Mouse (Mus musculus): Measurements from ENCODE around the gene Pigc.

- TF ChIP-seq CTCF (IDR thresholded peaks at IDR 0.05; ENCODE audit: low read depth, low read length), result no peak
- TF ChIP-seq GATA1 (IDR thresholded peaks at IDR 0.05; ENCODE audit: borderline replicate concordance, low read length), result no peak
Measured at GRCm38 (mm10) chr1:161932286-161932685, 36.7 kb upstream of the Pigc start.

Data from G1E (cell line).